Mouse (Mus musculus) urinary bladder, adult 18-20 months (tissue): Measurements from ENCODE around the gene Irak1bp1.

ENCODE experiments used
- DNase-seq, 2 experiments: peaks; one replicate each; pipeline ENCODE4 v3.0.0; 2022; ENCODE audit warnings: low spot score in 2 of 2, mixed read lengths in 2 of 2

Irak1bp1 gene

DNA sequence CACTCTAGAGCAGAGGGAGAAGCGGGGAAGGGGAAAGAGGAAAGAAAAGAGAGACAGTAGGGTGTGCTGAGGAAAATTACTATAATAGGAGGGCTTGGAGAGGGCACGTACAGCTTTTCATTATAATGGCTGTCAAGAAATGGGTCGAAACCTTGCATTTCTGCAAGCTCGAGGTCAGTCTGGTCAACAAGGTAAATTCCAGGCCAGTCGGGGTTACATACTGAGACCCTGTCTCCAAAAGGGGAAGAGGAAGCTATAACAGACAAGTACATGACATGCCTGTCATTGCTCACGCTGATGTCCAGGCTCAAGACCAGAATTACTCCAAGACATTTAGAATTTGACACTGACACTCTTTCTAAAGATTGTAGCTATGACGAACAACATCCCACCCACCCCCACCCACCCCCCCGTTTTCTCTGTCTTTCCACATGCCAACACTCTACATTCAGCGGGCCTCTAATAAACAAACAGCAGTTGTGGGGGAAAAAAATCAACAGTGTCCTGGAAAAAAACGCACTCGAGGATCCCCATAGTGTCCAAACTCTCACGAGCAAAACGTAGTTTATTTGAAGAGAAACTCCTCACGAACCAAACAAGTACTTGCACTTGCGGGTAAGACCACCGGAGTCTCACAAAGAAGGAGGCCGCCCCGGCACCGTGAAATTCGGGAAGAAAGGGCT is at the start of gene Irak1bp1:
Gene Irak1bp1 (plus strand): TSS at position 534 of the 683 bp plus-strand sequence.
- no peak for DNase-seq

DNA sequence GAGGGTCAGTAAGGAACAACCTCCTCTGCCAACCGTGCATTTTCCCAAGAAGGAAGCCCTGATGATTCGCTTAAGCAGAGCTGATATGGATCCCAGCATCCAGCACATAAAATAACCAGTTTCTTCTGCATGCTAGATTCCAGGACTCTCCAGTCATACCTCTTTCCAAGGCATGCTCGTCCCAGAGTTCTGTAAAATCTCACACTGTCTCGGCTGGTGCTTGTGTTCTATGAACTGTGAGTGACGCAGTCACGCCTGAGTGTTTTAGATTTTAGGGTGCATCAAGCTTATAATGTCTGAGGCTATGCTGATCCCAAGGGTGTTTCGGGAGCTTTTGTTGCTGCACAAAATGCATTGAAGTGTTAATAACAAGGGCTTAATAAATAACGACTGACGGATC is 41.0 kb upstream of the Irak1bp1 start:
- DNase-seq, result no peak

DNA sequence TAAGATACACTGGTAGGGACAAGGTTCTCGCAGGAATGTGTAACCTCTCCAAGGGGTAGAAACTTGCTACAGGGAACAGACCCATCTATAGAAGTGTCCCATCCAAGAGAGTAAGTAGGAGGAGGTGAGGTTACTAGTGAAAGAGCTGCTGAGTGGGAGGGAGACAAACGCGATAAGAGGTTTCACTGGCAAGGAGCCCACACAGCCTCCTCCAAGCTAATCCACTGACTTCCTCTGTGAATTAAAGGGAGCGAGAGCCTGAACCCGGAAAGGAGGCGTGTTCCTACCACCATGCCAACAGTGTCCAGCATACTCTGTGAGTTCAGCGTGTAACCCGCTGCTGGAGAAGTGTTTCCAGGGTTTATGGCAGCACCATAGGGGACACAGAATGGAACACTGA is 29.0 kb upstream of the Irak1bp1 start:
- no peak for DNase-seq

DNA sequence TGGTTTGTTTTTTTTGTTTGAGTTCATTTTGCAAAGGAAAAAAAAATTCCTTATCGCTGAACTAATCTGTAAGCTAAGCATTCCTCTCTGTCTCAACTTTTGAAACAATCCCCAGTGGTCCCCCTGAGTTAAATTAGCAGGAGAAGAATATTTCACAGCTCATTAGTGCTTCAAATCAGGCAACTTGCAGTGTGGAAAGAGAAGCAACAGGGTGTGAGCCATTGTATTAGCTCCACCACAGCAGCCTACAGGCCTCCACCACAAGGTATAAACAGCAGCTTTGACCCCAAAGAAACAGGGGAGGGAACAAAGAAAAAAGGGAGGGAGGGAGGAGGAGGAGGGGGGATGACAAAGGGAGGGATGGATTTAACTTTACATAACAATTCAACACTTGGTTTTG is 22.2 kb upstream of the Irak1bp1 start:
- no peak for DNase-seq

DNA sequence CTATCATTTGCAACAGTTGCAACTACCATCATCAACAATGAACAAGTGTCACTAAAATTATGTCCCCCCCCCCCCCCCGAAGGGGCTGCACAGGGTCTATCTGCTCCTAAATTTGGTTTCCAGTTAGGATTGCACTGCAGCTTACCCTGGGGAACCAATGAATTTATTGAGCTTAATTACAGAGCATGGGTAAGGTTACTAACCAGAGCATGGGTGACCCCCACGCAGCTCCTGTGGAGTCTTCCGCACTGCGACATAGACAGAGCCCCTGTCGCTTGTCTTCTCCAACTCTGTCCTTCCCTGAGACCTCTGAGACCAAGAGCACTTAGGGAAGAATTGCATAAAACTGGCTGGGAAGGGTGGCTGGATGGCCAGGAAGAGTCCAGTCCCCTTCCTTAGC is 21.7 kb upstream of the Irak1bp1 start:
- DNase-seq, result no peak

DNA sequence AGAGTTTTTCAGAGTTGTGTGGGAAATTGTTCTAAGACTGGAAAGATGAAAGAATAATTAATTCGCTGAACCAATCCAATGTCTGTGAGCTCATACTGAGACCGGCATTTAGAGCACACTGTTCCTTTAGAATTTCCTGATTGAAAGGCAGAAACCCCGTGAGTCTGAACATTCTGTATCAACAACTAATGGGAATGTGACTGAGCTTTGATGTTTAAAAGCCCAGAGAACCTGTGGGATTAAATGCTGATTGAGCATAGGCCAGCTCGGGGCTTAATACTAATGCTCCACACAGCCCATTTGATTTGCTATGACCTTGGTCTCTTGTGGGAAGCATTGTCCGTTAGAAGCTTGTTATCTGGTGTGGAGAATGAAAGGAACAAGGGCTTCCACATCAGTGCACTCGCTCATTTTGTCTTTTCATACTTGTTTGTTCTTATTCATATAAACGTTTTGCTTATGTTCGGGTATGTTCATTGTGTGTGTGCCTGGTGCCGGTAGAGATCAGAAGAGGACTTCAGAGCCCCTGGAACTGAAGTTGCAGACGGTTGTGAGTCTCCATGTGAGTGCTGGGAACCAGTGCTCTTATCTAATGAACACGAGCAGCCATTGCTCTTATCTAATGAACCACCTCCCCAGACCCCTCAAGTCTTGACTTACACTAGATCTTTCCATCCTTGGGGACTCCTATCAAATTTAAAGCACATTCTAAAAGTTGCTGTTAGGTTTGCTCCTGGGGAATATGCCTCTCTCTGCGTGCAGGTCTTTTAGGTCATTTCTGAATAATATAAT is 17.0 kb upstream of the Irak1bp1 start:
- DNase-seq, result no peak

DNA sequence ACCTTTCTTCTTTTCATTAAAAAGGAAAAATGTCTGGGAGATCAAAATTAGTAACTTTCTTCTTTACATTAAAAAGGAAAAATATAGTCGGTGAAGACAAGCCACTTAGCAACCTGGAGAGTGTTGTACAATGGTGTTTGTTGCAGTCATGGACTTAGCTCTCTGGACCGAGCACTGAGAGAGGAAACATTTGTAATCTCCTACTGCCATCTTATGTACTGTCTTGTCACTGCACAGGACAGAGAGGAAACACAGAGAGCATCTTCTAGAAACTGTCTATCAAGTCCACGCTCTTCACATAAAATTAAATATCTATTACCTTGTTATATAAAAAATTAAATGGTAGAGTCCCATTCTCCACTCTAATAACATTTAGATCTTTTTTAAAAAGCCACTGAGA is 14.8 kb upstream of the Irak1bp1 start:
- DNase-seq, result no peak

DNA sequence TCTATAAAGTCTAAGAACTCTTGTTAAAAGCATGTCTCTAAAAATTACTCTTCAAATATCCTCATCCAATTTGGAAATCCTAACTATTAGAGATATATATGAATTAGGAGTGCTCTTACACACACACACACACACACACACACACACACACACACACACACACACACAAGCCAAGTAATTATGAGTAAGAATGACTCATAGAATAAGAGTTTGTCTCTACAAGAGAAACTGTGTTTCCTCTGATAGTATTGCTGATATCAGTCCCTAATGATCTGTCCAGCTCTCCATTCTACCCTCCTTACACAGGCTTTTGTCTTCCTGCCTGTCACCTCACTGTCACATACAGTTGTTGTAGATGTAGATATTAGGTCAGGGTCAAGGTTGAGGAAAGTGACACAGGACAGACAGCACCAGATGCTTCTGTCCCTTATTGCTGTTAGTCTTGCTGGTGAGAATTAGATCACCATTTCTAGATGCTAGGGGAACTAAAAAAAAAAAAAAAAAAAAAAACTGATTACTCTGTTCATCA is 14.0 kb upstream of the Irak1bp1 start:
- no peak for DNase-seq

DNA sequence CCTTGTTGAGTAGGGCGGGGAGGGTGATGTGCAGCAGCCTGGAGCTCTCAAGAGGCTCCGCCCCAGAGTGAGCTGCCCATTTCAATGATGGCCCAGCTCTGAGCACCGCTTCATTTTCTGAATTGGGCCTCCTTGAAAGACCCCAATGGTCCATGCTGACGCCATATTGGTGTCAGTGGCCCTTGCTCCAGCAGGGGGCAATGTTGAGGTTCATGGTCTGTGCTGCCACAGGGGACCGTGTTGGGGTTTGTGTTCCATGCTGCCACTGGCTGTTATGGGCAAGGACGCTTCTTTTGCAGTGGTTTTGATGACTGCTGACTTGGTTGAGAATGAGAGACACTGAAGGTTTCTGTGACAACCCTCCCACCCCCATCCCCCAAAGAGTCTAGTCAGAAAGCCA is 2.9 kb upstream of the Irak1bp1 start:
- no peak for DNase-seq

DNA sequence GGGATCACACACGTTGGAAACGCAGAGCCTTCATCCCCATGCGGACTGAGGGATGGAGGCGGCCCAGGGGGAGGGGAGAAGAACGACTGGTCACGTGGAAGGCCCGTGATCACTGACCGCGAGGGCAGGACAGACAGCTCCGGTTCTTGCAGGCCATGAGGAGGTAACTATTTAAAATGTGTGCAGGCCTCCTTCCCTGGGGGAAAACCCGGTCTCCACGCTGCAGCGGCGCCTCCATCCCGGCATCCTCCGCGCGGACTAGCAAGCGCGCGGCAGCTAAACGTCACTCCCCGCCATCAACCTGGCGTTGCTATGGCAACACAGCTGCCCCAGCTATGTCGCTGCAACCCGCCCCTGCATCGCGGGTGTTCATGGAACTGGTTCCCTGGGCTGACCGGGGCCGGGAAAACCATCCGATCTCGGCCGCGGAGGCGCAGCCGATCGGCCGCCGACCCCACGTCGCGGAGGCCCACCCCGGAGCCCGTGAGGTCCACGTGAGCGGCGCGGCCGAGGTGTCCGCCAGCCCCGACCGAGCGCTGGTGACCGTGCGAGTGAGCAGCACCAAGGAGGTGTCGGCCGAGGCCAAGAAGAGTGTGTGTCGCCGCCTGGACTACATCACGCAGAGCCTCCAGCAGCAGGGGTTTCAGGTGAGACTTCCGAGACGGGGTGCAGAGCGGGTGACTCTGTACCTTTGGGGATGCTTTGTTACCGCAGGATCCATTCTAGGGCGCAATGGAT is 522 bp downstream of the Irak1bp1 start:
- DNase-seq, result peak; percentile 74 to 75

DNA sequence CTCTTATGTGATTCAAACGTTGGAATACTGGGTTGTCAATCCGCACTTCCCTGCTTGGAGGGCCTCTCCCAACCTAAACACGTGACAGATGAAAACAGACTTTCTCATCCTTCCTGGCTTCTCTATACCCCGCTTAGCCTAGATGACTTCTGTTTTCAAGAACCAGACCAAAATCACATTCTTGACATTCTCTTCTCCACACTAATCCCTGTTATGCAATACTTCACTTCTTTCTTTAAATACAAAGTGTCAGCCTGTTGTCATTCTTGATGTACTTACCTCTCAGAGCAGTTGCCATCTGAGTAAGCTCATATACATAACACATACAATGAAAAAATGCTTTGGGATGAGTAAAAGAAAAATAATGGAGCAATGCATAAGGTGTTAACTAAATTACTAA is 2.6 kb downstream of the Irak1bp1 start:
- DNase-seq, result no peak

DNA sequence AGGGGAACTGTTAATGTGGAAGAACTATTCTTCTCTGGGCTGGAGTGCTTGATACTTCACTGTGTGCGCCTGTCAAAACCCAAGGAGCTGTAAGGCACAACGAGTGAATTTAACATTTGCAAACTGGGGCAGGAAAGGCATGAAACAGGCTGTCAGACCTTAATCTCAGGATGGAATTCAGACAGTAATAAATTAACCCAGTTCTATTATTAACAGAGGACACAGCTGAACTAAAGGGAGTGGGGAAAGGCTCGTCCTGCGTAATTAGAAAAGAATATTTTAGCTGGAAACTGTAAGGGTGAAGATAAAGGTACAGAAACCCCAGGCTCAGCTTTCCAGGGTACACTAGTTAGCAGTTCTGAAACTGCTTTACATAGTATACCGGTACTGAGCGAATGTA is 6.6 kb downstream of the Irak1bp1 start:
- no peak for DNase-seq

DNA sequence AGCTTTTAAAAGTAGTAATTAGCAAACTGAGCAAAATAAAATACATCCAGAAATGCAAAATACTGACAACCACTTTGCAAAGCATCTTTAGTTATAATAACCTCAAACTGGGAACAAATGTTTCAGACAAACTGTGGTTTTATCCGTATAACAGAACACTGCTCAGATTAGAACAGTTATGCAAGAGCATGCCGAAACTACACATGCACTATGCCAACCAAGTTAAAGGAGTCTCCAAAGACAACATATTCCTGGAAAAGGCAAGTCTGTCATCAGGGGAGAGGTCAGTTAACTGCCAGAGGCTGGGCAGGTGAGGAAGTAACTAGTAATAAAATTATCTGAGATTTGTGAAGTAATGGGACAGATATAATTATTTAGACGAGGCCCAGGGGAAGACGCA is 13.3 kb downstream of the Irak1bp1 start:
- no peak for DNase-seq

DNA sequence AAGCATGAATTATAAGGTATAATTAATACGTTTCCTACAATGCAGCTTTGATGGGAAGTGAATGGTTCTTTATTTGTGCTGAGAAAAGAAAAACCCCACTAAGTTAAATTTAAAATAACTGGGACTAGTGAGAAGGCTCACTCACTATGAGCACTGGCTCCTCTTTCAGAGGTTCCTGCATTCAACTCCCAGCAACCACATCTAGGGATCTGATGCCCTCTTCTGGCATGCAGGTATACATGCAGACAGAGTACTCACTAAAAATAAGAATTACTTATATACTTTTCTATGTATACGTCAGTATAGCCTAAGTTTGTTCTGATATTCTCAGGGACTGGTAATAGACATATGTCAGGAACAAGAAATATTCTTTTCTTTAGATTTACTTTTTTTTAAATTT is 24.7 kb downstream of the Irak1bp1 start:
- no peak for DNase-seq

DNA sequence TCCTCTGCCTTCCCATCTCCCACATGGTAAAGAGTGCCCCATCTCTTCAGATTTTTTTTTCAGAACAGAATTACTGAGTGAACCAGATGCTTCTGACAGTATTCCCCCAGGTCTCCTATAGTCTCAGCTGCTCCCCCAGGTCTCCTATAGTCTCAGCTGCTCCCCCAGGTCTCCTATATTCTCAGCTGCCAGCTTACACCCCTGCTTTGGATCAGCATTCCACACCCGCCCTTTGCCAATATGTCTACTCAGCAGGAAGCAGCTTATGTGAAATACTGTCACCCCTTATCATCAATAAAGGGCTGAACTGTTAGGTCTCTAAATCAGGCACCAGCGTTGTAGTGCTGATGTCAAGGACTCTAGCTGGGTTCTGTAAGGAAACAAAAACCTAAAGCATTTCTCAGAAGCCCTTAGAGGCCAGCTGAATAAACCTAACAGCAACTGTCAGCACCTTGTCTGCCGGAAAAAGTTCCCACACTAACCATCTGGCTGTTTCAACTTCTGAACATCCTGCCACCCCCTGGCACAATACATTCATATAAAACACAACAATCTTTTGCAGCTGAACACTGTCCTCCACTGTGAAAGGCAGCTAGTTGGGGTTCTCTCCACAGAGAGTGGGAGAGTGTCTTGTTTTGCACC is 25.8 kb downstream of the Irak1bp1 start:
- no peak for DNase-seq

DNA sequence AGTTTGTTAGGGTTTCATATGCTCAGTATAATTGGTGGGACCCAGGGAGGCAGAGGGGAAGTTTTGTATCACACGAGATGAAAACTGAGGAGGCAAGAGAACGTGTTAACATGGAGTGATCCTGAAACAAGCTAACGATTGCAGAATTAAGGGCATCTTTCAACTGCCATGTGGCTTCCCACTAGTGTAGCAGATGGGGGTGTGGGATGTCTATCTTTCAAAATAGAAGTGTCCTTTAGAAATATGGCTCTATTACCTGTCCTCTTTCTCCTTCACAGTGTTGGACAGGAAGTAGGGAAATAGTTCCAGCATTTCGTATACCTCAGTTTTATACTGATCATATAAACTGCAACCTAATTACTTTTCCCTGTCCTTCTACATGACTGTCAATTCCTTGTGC is 26.9 kb downstream of the Irak1bp1 start:
- DNase-seq, result no peak

DNA sequence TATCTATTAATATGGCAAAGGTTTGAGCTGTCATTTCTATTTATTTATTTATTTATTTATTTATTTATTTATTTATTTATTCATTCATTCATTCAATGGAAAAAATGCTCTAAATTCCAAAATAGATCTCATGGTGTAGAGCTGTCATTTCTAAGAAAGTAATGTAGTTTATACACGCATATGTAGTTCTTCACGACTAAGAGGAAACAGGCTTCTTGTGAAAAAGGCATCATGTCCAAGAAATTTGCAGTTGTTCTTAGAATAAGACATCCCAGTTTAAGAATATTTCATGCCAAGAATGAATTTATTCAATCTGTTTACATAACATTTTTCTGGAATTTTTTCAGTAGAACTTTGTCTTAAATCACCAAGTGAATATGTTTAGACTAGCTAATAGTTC is 31.5 kb downstream of the Irak1bp1 start:
- DNase-seq, result no peak

DNA sequence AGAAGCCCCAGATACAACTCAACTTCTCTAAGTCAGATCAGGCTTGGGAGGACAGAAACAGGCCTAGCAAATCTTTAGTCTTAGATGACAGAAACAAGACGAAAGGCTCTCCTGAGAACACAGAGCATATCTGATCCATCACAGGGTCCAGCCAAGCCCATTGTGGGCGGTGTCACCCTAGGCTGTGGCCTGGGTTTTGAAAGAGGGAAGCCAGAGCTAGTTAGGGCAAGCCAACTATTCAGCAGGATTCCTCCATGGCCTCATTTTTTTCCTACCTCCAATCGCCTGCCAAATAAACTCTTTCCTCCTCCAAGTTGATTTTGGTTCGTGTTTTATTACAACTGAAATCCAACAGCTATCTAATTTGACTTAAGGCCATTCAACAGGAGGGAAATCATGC is 32.0 kb downstream of the Irak1bp1 start:
- DNase-seq, result peak; percentile 11 to 13

DNA sequence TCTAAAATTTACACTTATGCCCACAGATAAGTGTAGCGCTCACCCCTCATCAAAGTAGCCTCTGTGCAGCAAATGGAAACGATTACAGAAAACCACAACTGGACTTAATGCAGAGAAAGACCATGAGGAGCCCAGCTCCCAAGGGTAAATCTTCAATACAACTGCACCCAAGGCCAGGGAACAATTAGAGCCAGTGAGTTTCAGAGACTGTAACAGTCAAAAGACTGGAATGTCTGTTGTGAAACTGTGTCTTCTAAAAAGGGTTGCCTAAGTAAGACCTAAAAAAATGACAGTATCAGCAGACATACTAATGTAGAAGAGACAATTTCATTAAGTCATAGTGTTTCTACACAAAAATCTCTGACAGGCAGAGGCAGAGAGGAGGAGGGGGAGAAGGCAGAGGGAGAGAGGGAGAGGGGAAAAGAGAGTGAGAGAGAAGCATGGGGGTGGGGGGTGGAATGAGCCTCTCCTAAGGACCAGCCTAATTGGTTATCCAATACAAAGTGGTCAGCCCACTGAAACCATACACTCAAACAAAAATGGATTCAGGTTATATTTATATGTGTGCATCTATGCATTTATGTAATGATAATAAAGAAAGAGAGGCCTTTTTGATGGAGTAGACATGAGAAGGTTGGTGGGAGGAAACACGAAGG is 32.6 kb downstream of the Irak1bp1 start:
- DNase-seq, result no peak

DNA sequence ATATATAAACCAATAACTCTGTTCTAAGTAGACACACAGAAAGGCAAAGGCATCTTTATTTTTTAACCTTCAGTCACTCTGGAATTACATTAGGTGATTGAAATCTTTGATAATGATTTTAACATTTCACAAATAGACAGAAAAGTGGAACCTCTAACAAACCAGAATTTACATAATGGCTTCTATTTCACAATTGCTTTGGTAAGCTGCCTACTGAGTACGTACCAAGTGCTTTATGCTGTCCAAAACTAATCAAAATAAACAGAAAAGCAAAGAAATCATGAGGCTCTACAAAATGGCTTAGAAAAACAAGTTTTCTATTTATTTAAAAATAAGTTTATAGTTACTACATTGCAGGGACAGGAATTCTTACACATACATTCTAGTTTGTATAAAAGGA is 36.8 kb downstream of the Irak1bp1 start:
- DNase-seq, result no peak

DNA sequence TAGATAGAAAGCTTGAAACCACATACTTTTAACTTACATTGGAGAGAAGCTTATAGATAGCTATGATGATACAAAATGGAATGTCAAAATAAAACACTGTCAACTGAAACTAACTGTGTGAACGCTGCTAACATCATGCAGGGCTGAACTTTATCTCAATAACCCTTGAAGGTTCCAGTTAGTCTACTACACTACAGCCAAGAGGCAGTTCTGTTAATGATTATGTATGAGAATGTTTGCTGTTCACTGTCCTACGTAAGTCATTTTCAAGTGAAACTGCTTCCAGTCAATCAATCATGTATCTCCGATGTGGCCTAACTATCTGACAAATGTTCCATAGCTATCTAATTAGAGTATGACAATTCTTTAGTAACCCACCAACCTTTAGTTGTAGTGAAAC is 38.4 kb downstream of the Irak1bp1 start:
- DNase-seq, result no peak

DNA sequence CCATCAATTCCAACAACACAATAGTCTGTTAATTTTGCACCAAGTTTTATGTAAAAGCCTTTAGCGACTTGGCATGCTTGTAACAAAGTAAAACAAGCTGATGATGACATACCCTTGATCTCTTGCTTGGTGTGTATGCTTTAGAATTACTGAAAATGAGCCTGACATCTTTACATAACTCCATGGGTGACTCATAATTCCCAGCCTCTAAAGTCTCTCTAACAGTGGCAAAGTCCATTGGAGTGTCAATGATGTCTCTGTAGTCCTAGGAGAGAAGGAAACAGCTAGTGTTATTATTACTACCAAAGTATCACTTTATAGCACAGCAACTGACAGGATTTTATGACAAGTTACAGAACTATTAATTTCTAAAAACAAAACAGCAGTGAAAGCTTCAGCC is 47.7 kb downstream of the Irak1bp1 start:
- no peak for DNase-seq
